Mouse (Mus musculus) R1 (cell line): ENCODE measurements at regions not wholly inside any gene's neighbourhood (a gene's known extent, or its start where the extent isn't known, plus 50 kb on each side); places are given as distances from the start of the nearest gene placed in this dataset.

Source experiments
- DNase-seq: peaks from one replicate; pipeline ENCODE4 v3.0.0-alpha.2; 2018; ENCODE audit warnings: low read depth, low spot score

DNA sequence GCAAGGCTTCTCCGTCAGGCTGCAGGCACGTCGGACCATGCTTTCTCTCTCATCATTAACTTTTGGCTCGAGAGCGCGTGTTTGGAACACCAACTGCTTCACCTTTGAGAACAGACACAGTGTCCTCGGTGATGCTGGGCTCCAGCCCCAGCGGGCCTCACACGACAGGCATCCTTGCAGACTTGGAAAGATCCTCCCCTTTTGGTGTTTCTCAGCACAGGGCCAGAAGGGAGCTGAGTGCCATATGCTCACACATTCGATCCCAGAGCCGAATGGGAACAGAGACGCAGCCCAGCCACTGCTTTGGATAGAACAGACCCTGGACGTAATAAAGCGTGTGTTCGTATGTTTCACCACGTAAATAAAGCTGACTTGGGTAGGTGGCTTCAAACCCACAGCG lies 389.1 kb downstream of the Vrk1 start:
- no peak for DNase-seq

DNA sequence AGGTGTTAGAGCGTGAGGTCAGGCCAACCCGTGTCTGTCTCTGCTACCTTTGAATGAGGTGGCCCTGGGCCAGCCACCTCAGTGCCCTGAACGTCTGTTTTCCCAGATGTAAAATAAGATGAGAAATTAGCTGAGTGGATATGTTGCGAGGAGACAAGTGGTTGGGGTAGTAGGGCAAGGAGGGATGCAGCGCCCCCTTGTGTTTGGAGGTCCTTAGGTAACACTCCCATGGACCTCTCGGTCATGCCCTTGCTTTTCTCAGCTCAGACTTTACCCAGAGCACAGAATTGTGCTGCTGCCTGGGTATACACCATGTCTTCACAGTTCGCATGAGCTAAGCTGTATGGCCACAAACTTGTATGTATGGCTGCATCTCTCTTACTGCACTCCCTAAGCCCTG lies 401.0 kb downstream of the Vrk1 start:
- peak; percentile 65 for DNase-seq

DNA sequence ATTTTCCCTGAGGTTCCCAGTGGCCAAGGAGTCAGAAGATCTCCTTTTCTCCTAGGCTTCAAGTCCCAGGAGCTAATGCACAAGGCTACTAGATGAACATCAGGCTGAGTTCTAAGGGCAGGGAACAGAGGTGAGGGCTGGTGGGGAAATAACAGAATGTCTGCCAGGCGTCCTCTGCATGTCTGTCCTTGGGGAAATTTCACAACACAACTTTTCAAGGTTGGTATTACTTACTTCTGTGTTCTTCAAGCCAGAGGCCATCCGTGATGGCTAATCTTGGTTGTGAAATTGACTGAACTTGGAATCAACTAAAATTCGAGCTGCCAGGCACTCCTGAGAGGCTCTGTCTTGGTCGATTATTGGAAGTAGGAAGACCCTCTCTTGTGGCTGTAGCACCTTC lies 416.6 kb downstream of the Vrk1 start:
- DNase-seq: no peak

DNA sequence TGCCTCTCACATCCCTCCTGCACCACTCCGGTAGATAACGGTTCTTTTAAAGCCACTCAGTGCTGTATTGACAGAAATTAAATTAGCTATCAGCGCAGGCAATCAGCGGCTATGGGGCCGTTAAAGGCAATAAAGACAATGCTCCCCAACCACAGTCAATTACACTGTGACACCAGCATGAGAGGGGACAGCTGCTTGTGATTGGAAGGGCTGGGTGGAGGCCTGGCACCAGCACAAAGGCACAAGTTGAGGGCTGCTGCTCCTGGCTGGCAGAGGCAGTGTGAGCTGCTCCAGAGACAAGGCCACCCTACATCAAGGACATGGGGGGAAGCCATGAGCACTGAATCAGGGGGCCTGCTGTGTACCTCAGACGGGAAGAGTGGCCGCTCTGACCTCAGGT lies 420.0 kb downstream of the Vrk1 start:
- no peak for DNase-seq

DNA sequence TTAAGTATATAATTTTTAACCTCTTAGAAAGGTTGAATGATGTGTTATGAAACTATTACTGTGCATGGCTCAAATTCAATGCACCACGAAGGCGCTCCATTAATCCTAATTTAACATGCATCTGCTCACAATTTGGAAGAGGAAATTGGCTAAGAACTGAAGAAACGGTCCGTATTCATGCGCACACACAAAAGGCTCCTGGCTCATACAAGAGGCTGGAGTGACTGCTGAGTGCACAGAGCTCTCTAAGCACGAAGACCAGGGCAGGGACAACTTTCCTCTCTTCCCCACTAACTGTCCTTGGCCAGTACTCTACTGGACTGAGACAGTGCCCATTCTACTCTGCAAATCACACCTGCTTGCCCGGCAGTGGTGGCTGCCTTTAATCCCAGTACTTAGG lies 435.1 kb downstream of the Vrk1 start:
- no peak for DNase-seq

DNA sequence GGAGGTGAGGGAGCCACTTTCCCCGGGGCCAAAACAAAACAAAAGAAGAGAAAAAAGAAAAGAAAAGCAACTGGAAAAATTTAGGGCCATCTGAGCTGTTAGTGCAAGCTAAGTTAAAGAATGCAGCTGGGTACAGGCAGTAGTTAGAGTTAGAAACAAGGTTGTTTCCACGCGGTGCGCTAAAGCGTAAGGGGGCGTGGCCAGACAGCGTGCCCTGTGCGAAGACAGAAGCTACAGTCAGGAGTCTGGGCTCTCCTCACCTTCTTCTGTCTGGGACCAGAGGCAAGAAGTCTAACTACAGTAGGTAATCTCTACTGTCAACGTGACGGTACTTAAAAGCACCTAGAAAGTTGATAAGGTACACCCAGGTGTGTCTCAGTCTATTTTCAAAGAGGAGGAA lies 435.9 kb downstream of the Vrk1 start:
- peak; percentile 64 for DNase-seq

DNA sequence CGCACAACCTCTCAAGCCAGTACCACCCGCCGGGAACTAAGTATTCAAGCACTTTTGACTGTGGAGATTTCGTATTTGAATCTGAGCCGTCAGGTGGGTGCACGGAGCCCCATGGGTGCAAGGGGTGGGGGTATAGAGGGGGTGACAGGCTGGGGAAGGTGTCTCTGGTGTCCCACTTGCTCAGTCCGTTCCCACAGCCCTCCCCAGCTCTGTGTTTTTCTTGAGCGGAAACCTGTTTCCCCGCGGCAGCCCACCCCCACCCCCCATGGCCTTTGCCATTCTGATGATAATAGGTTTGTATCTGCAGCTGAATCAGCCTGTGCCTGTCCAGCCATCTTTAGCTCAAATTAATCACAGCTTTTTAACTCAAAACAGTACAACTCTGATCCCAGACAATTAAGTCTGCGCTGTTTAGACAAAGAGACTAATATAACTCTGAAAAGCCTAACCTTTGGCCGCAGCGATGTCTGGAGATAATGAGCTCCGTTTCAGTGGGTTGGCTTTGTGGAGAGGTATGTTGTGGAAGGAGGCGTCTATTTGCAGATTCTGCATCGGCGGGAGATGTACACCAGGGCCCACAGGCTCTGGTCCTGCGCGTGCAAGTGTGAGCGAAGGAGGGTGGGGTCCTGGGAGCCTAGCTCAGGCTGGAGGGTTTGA lies 437.0 kb downstream of the Vrk1 start:
- DNase-seq: peak; percentile 95

DNA sequence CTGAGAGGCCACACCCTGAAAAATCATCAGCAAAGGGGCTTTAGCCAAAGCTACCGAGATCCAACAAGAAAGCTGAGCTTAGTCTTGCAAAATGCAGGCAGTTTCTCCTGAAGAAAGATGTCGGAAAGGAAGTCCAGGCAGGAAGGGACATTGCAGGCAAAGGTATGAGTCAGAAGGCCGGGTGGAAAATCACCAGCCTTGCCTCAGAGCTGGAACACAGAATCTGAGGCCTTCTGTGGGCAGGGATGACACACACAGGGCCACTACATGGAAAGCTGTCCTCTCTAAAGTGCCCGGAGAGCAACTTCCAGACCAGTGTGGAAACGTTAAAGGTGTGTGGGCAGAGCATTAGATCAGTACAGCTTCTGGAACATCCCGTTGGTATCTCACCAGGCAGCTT lies 438.5 kb downstream of the Vrk1 start:
- DNase-seq: no peak

DNA sequence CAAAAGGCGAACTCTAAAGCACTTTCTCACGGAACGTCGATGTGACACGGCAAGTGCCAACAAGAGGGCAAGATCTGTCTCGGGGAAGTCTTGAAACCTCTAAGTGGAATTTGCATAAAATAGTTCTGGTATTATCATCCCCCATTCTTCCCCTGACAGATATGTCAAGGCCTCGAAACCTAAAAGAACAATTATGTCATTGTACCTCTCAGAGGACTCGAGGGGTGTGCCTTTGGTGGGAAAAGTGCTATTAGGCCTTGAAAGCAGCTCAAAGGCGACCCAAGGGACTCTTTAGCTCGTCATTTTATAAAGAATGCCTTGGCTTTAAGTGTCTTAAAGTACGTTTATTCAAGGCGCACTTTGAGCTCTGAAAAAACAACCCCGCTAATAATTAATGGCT lies 443.5 kb downstream of the Vrk1 start:
- no peak for DNase-seq

DNA sequence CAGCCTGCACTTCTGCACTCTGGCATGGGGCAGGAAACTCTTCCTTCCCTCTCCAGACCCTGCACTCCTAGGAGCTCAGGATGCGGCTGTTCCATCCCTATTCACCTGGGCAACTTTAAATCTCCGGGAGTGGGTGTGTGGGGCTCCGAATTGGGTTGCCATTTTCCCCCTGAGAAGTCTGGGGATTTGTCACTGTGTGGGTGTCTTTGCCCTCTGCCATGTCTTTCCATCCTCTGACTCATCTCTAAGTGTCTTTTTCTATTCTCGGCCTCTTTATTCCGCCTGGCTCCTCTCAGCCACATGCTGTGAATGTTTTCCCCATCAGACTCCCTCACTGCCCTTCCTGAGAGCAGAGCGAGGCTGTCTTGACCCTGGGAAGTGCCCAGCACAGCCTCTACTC lies 448.2 kb downstream of the Vrk1 start:
- DNase-seq: no peak

DNA sequence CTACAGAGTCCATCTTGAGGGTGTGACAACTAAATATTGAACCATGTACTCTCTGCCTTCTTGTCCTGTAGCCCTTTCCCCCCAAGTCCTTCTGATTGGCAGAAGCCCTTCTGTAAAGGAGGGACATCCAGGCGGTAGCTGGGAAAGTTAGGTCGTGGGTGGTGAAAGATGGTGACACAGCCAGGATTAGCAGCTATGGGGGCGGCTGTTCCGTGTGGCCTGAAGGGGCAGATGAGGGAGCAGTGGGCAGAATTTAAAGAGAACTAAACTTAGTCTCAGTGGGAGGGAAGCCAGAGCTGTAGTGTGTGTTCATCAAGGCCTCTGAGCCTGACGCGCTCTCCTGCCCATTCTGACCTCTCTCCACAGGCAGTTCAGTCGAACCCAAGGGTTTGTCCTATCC lies 450.6 kb downstream of the Vrk1 start:
- no peak for DNase-seq

DNA sequence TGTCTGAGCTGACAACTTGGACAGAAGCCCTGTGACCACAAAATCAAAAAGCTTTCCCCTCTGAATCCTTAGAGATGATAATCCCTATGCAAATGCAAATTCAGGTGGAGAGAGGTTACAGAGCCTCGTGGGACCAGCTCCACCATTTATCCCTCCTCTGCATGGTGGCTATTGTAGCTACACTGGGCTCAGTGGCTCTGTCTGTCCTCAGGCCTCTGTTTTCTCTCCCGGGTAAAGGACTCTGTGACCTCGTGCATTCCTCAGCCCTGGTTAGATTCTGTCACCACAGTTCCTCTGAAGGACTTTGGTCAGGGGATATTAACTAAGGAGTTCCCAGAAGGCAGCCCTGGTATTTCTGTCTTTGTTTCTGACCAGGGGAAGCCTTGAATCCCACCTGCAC lies 452.3 kb downstream of the Vrk1 start:
- peak; percentile 33 for DNase-seq

DNA sequence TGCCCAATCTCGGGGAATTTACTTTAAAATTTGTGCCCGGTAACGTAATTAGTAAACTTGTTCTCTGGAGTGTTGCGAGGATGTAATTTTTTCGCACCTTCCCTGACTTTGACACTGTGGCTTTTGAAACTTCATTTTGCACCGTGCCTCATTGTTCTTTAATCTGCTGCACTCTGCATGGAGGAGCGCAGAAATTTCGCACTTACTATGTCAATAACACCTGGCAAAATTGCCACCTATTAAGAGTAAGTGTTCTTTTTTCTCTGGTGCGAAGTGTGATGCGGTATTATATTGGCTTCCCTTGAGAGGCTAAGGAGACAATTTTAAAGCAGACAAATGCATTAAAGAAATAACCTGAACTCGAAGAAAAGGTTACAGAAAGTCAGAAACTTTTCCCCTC lies 454.7 kb downstream of the Vrk1 start:
- DNase-seq: no peak

DNA sequence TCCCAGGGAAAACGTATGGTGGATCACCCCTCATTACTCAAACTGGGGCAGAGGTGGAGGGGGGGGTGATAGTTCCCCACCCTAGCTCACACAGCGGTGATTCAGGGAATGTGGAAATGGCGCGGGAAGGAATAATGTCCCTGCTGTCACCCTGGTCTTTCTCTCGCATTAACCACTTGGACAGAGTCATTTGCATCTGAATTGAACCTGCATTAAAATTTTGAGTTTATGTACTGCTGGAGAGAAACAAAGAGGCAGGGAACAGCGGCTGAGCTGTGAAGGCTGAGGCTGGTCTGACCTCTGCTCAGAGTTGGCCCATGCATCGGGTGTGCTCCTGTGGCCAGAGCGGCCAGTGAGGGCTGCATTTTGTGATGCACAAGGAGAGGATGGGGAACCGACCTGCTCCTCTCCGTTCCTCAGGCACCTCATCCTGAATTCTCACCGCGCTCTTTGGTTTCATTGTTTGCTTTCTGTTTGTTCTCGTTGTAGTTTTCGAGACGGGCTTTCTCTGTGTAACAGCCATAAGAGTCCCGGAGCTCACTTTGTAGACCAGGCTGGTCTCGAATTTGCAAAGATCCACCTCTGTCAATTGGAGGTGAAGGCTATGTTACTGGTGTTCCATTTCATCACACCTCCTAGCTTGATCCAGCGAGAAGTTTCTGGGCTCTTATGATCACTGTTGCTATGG lies 458.3 kb downstream of the Vrk1 start:
- DNase-seq: peak; percentile 29

DNA sequence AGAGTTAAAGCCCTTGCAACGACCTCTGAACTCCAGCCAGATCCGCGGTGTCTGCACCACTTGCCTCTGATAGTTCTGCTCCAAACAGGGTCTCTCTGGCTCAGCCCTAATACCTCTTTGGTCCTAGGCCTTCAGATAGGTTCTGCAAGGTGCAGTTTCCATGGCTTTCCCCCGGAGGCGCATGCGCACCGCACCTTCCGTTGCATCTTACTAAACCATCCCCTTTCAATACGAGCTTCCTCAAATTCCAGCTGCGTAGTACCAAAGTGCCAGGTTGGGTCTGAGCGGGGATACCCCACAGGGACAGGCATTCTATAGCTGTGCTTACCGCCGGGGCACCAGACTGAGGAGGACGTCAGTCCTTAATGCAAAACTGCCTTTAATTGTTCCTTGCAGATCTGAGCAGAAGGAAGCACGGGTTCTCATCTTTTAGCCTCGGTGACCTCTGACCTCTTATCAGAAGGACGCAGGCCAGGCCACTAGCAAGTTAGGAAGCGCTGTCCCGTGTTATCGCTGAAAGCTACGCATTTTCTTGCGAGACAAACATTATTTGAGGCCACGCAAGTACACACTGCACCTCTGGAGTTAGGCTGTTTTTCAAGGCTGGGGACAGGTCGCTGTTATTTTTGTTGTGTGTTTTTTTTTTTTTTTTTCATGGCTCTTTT lies 464.6 kb downstream of the Vrk1 start:
- DNase-seq: peak; percentile 80

DNA sequence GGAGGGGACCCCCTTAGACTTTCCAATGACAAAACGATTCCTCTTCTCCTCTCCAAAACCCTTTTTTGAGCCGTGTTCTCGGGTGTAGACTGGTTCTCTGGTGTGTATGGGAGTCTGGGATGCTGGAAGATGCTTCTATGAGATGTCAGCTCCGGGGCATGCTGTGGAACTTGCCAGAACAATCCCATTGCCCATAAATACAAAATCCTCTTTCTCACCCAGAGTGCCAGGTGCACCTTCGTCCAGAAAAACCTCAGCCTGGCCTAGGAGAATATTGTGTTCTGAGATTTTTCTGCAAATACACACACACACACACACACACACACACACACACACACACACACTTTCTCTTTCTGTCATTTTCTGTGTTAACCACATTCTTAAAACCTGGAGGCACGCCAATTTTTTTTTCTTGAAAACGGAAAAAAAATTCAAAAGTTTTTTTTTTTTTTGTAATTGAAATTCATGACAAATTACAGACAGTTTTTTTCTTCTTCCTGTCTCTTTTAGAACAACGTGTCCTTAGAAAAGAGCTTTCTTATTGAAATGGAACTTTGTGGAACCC lies 465.5 kb downstream of the Vrk1 start:
- DNase-seq: no peak

DNA sequence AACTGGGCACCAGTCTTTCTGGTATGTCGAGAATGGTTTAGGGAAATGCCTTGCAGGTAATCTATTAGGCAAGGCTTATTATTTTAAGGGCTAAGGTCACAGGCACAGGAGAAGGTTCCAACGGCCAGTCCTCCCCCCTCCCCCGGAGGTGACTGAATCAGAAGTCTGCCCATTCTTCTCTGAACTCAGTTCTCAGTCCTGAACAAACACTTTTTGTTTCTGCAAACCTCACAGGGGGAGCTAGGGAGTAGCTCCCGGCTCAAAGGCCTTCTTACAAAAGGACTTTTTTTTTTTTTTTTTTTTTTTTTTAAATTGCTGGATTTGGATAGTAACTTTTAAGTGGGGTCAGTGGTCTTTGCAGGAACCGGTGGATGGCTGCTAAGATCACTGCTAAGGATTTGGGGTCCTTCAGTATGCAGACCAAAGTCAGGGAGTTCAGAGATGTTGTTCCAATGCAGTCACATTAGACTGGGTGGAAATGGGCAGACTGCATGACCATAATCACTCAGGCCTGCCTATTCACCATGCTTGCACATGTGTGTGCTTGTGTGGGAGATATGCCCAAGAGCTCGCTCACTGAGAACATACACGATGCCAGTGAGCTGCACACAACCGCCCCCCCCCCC lies 467.1 kb downstream of the Vrk1 start:
- DNase-seq: peak; percentile 38

DNA sequence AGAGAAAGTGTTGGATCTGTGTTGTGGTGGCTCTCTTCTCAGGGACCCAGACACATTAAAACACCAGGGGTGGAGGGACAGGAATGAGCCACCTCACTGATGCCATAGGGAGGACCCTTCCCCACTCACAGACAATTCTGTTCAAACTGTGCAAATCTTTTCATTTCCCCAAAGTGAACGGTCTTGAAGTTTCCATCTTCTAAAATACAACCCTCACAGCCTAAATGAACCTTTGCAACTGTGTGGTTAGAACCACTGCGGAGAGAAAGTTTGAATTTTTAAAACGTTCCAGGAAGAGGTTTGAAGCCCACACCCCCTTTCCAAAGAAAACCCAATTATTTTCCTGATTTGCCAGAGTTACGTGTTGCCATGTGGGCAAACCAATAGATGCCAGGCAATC lies 467.7 kb downstream of the Vrk1 start:
- no peak for DNase-seq

DNA sequence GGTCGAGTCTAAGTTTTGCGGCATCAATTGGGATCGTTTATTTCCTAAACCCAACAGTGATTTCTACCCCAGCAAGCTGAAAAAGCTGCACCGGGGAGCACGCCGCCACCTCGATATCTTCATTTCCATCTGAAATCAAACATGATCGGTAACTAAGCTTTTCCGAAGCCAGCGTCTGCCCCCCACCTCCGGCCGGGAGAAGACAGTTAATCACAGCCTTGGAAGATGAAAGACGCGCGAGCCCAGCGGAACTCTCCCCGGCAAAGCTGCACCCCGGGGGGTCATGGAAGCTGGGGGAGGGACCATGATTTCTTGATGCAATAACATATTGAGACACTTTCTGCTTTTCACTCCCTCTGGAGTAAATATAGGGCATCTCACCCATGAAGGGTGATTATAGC lies 468.4 kb downstream of the Vrk1 start:
- peak; percentile 64 for DNase-seq

DNA sequence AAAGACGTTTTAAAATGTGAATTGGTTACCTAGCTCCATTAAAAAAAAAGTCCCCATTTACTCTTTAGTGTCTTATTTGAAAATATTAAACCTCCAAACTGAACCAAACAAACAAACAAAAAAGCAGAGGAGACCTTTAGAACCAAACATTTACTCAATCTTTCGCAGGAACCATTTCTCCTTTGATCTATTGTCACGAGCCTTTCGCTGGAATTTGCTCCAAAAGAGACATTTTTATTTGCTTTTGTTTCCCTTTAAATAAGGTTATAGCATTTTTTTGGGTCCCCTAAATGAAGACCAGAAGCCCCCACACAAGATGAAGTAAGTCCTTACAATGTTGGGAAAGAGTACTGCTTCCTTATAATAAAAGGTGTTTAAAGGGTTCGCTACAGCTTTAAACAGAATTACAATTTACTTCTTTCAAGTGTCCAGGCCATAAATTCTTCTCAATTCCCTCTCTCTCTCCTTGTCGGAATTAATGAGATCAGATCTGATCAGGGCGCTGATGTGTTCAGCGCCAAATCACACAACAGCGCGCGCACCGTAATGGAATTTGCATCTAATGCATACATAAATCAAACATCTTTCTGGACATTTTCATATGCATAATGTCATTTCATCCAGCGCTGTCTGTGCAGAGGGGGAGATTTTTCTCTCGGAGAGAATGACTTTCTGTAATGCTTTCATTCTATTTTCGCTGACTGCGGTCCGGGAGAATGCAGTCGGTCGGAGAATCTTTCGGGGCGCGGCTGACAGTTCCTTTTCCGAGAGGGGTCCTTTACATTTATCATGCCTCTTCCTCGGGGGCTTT lies 469.2 kb downstream of the Vrk1 start:
- no peak for DNase-seq

DNA sequence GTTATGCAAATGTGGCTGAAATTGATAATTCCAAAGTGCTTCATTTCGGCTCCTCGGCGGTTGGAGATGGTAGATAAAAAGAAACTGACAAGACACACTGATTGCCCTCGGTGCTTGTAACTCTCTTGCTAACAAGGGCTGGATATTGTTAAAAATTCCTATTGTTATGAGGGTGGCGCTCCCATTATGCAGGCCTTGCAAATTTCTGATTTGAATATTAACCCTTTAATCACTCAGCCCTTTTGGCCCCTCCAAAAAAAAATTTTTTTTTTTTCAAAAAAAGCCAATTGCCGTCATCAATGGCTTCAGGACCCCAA lies 469.8 kb downstream of the Vrk1 start:
- no peak for DNase-seq
